Mouse (Mus musculus) gonadal fat pad, adult 2 months (tissue): ENCODE data around the gene Nrbp1. TPM values are rescaled to one million over a fixed set of nuclear protein-coding genes. Genes with fewer than 3 reads are reported as not detected.
A peak's percentile ranks its signal among the peaks of the same experiment; 100 is the strongest.
"Not testable (repeated sequence)": the region's sequence is repeated elsewhere in the genome, so short reads cannot be mapped to it uniquely, and the experiment has no call there.

Experiments used
- DNase-seq: peaks from one replicate; pipeline ENCODE4 v3.0.0-alpha.2; 2012; ENCODE audit warnings: low read depth
- polyA plus RNA-seq: library from polyadenylated mRNA; depleted of rRNA; stranded (reverse); fragments of >200 nt; gene quantifications from 2 replicates; pipeline ENCODE4 v1.2.3, GENCODE M21; 2012

Gene Nrbp1
- polyA plus RNA-seq, 1 experiment = 142 TPM

DNA sequence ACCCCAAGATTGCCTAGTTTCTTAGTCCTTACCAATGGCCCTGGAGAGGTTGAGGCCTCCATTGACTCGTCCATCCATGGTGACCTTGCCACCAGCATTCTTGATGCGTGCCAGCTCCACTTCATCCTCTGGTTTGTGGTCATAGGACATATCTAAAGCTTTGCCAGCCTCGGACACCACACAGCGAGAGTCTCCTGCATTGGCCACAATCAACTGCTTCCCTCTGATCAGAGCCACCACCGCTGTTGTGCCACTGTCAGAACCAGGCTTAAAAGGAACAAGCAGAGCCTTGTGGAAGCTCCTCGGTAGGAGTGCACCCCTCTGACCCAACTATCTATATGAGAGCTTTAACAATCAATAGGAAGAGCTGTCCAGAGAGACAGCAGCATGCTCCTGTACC lies 36.2 kb upstream of the Nrbp1 start:
- DNase-seq = no peak

DNA sequence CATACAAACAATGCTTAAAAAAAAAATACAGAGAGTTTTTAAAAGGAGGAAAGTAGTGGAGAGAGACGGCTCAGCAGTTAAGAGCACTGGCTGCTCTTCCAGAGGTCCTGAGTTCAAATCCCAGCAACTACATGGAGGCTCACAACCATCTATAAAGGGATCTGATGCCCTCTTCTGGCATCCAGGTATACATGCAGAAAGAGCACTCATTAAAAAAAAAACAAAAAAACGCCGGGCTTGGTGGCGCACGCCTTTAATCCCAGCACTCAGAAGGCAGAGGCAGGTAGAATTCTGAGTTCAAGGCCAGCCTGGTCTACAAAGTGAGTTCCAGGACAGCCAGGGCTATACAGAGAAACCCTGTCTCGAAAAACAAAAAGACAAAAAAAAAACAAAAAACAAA lies 24.1 kb upstream of the Nrbp1 start:
- not testable (repeated sequence) for DNase-seq

GRCm38 (mm10) chr5:31218294-31218693 lies 22.4 kb upstream of the Nrbp1 start:
- no peak for DNase-seq

DNA sequence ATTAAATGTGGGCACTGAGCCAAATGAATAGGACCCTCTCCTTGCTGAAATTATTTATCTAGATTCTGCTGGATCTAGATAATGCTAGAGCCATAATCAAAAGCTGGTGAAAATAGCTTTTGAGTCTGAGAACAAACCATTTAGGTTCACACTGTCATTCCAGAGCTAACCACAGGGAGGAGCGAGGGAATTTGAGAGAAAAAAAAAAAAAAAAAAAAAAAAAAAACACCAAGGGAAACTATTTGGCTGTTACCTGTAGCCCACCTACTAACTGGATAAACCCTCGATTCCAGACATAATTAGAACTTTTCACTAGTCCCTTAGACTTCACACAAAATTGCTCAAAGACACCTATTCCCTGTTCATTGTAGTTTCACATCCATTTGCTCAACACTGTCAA lies 21.6 kb upstream of the Nrbp1 start:
- DNase-seq = no peak

GRCm38 (mm10) chr5:31219474-31219873 lies 21.2 kb upstream of the Nrbp1 start:
- no peak for DNase-seq

GRCm38 (mm10) chr5:31219911-31220447 lies 20.7 kb upstream of the Nrbp1 start:
- DNase-seq = no peak

DNA sequence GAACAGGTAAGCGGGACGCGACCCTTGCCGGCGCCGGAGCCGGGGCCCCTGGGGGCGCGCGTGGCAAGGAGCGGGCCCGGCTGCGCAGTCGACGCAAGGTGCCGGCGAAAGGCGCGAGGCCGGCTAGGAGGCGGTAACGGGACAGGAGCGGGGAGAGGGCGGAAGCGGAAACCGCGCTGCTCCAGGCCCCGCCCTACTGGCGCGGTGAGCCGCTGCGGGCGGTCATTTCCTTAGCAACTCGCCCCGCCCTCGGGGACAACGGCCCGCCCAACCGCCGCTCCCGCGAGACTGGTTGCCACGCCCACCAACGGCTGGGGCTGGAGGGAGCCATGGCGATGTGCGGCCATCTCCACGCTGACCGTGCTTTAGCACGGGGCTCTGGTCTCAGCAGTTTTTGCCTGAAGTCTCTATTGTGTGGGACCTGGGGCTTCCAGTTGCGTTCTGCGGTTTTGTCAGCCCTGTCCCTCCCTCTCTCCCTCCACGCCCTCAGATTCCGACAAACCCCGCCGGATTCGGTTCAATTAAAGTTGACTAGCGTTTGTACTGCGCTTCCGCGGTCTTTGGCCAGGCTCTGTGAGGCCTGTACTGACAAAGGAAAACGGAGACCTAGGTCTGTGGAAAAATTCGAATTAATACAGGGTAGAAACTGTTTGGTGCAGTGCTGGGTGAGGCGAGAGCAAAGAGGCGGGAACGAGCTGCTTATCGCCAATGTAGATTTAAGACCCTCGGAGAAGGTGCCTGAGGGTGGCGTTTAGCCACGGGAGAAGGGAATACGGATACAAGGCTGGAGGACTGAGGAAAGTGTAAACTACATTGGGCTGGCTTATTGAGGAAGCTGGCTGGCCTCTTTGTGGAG lies 20.0 kb upstream of the Nrbp1 start, which contains the start of gene Ppm1g:
Gene Ppm1g, minus strand, starts transcription at position 240 of the 856 bp plus-strand sequence.
- no peak for DNase-seq

DNA sequence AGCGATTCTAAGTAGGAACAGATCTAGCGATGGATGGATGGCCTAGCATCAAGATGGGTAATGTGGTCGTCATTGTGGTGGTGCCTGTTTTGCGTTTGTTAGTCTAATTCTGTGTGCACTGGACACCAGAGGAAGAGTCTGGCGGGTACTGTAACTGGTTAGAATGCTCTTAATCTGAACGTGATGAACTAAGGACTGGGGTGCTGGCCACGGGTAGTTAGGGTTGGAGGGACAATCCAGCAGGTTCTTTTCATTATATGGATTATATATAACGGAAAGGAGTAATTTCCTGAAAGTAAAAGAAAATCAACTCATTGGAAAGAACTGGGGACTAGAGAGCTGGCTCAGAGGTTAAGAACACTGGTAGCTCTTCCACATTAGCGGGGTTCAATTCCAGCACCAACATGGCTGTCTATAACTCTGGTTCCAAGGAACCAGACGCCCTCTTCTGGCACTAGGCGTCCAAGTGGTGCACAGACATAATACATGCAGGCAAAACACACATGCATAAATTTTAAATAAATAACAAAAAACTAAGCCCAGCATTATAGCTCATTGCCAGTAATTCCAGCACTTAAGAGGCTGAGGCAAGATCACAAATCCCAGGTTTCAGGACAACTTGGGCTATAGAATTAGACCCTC lies 19.2 kb upstream of the Nrbp1 start:
- no peak for DNase-seq

DNA sequence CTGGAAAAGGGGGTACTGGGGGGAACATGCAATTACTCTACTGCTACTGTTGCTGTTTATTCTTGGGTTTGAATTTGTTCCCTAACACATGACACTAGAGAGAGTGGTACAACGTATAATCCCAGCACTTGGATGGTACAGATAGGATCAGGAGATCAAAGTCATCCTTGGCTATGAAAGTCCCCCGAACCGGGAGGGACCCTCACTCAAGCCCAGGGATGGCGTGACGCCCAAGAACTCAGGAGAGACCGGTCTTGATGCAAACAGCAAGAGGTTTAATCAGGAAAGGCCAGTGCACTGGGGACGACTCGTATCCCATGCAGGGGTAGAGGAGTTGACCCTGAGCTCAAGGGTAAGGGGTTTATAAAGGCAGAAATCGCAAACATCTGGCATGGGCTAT lies 18.0 kb upstream of the Nrbp1 start:
- DNase-seq = no peak

DNA sequence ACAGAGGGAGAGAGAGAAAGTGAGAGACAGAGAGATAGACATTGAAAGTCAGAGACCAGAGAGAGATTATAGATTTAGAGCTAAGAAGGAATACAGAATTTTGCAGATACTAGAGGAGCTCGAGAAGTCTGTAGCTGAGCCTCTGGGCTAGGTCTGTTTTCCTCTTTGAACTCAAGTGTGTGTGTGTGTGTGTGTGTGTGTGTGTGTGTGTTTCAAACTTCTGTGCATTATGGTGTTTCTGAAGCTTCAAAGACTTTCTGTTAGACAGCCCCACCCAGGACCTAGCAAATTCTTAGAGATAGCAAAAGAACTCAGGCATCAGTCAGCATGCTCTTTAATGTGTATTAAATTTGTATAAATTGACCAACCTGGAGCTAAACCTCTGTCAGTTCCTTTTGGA lies 14.0 kb upstream of the Nrbp1 start:
- DNase-seq = no peak

DNA sequence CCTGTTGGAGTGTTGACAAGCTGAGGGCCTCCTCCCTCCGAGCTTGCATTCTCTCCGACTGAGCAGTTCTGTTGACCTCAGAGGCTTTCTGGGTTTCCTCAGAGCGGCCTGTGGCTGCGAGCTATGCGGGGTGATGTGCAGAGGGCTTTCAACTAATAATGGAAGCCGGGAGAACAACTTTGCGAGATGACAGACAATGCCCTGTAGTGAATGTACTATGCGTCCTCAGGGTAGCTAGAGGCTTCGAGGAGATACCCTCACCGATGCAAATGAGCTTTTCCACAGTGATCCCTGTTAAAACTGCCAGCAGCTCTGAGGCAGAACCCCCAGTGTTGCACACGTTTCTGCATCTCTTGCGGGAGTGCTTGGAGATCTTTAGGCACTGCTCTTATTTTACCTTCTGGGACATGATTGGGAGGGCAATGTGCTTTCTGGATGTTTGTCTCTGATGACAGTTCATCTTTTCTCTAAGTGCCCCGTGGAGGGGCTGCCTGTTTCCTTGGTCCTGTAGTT lies 914 bp downstream of the Nrbp1 start:
- DNase-seq = no peak

DNA sequence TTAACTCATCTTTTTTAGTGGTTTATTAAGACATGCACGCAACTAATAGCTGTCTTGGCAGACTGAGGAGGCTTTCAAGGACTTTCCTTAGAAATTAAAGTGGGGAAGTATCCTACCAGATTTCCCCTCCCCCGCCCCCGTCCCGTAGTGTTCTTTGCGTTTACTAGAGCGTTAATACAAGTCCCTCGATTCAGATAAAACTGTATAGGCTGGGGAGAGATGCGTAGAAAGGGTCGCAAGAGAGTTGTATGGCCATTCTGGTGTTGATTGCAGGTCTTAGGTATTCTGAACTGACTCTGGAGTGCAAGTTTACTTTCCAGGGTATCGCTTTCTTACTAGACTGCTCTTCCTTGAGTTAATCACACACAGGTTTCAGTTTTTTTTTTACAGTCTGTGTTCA lies 1.5 kb downstream of the Nrbp1 start:
- no peak for DNase-seq

DNA sequence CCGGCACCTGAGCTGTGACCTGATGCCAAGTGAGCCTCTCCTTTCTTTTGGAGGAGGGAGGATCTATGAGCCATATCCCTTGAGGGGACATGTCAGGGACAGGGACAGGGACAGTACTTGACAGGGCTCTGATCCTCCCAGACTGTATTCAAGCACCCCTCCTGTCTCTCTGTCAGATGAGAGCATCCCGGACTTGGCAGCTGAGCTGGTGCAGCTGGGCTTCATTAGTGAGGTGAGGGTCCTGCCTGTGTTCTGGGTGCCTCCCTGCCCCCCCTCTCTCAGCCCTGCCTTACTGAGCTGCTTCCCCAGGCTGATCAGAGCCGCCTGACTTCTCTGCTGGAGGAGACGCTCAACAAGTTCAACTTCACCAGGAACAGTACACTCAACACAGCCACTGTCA lies 10.1 kb downstream of the Nrbp1 start:
- DNase-seq = no peak

DNA sequence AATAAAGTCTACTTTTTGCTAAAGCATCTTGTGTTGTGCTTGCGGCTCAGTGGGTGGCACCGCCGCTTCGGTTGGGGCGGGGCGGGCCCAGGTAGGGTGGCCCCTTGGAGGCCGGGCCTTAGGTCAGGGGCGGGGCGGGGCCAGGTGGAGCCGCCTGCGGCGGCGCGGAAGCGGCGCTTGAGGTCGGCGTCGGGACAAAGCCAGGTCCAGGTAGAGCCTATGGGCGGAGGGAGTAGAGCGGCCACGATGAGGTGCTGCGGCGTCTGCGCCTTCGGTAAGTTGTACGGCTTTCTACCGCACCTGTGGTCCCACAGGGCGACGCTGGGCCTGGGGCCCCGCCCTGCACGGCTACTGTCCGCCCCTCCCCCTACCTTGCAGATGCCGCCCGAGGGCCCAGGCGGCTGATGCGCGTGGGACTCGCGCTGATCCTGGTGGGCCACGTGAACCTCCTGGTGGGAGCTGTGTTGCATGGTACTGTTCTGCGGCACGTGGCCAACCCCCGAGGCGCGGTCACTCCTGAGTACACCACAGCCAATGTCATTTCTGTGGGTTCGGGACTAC lies 11.0 kb downstream of the Nrbp1 start, which contains the start of gene Krtcap3:
Gene Krtcap3, plus strand, starts transcription at position 151 of the 561 bp plus-strand sequence.
- DNase-seq = no peak

DNA sequence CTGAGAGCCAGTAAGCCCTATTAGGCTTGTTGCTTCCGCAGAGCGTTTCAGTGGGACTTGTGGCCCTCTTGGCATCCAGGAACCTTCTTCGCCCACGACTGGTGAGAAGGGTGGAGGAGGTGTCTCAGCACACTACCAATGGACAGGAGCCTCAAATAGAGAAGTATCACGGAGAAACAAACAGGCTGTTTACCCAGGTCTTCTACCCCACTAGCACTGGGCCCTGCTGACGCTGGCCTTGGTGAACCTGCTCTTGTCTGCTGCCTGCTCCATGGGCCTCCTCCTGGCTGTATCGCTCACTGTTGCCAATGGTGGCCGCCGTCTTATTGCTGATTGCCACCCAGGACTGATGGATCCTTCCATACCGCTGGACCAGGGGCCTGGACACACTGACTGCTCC lies 11.5 kb downstream of the Nrbp1 start:
- no peak for DNase-seq

- DNase-seq = no peak
Measured at GRCm38 (mm10) chr5:31252795-31253545, 12.3 kb downstream of the Nrbp1 start.

GRCm38 (mm10) chr5:31253806-31254205 lies 13.1 kb downstream of the Nrbp1 start:
- no peak for DNase-seq

DNA sequence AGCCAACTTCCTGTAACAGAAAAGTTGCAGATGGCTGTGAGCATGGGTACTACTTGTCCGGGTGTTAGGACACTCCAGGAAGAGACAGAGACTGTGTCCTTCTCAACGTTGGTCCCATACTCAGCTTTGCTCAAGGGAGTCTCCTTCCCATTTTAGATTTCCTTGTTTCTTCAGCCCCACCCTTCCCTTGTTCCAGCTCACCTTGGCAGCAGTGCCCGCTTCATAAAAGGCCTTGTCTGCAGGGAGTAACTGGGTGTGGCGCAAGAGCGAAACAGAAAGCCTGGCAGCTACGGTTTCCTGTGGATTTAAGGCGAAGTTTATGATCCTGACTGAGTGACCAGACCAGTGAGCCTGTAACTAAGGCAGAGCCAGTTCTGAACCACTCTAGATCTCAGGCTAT lies 13.8 kb downstream of the Nrbp1 start:
- peak; percentile 57 for DNase-seq

- no peak for DNase-seq
Measured at GRCm38 (mm10) chr5:31254901-31255300, 14.2 kb downstream of the Nrbp1 start.

DNA sequence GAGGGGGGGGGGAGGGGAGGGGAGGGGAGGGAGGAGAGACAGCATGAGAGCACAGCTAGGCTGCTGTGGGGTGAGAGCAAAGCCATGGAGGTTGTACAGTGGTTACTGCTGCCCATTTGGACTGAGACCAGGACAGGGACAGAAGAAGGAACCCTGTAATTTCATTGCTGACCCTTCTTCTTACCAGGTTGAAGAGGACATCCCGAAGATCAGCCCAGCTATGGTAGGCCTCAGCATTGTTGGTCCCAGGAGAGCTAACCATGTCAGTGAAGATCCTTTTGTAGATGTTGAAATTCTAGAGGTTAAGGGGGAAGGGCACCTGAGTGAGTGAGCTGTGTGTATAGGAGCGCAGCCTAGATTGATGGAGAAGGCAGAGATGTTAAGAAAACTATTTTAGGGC lies 14.7 kb downstream of the Nrbp1 start:
- DNase-seq = no peak

DNA sequence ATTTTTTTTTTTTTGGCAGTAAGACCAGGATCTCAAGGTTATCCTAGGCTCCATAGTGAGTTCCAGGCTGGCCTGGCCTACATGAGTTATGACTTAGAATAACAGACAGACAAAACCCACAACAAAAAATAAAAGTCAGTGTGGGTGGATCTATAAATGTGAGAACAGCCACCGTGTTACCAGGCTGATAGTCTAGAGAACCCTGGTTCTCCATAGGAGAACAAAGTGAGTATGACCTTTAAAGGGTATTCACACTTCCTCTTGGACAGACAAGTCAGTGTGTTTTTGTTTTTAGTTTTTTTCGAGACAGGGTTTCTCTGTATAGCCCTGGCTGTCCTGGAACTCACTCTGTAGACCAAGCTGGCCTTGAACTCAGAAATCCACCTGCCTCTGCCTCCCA lies 15.3 kb downstream of the Nrbp1 start:
- no peak for DNase-seq

DNA sequence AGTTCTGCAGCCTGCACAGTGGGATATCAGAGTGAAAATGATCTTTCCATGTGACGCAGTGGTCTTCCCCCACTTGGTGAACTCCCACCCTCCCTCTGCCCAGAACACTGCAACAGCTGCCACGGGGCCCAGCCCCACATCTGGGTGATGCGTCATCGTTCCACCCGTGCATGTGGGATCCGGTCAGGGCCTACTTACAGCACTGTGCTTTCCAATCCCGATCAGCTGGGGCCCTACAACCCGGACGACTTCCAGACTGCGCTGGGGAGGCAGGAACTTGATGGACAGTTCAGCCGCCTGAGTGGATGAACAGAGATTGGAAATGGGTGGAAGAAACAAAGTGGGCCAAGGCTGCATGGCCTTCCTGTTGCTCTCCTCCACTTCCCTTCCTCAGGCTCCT lies 17.0 kb downstream of the Nrbp1 start:
- DNase-seq = no peak
